Mouse (Mus musculus) midbrain, embryonic 12.5 days (tissue): Measurements from ENCODE around the gene Dll4. TPM values are rescaled to one million over a fixed set of nuclear protein-coding genes. Genes with fewer than 3 reads are reported as not detected.

Experiments
- ATAC-seq: fragments of 200-750 bp; cut with Nextera tagmentation; 2 replicates; pipeline ENCODE4 v1.8.0; 2017; ENCODE audit warnings: low read depth, moderate TSS enrichment, moderate library complexity; ENCODE audit not compliant: low FRiP score
- H3K27ac ChIP-seq: fragments of 300-500 bp; sonication (generic); replicated peaks from 2 replicates; pipeline ENCODE4 v1.5.1; 2016; ENCODE audit warnings: mild to moderate bottlenecking
- H3K27me3 ChIP-seq: fragments of 300-500 bp; sonication (generic); 2 replicates; pipeline ENCODE4 v1.6.1; 2016; ENCODE audit warnings: mild to moderate bottlenecking
- H3K36me3 ChIP-seq: fragments of 300-500 bp; sonication (generic); 2 replicates; pipeline ENCODE4 v1.6.1; 2016
- H3K4me1 ChIP-seq: fragments of 300-500 bp; sonication (generic); 2 replicates; pipeline ENCODE4 v1.6.1; 2016
- H3K4me2 ChIP-seq: fragments of 300-500 bp; sonication (generic); replicated peaks from 2 replicates; pipeline ENCODE4 v1.6.1; 2016; ENCODE audit warnings: mild to moderate bottlenecking, moderate library complexity
- H3K4me3 ChIP-seq: fragments of 300-500 bp; sonication (generic); 2 replicates; pipeline ENCODE4 v1.5.1; 2016; ENCODE audit warnings: mild to moderate bottlenecking
- H3K9ac ChIP-seq: fragments of 300-500 bp; sonication (generic); replicated peaks from 2 replicates; pipeline ENCODE4 v1.6.1; 2016; ENCODE audit warnings: mild to moderate bottlenecking, moderate library complexity
- H3K9me3 ChIP-seq: fragments of 300-500 bp; sonication (generic); 2 replicates; pipeline ENCODE4 v1.6.1; 2016; ENCODE audit warnings: mild to moderate bottlenecking
- WGBS: fragments of 180-500 bp; shearing (Covaris S2); methylation state at CpG from one replicate; pipeline ENCODE4 v1.1.7; 2016; 5-methylcytosine and 5-hydroxymethylcytosine counted together
- polyA plus RNA-seq: library from polyadenylated mRNA; unstranded; fragments of >200 nt; fragmentation: Nextera tagmentation; extraction: Ambion mirVana; gene quantifications from 2 replicates; pipeline ENCODE4 v1.2.1, GENCODE M21; 2016

Gene Dll4
- polyA plus RNA-seq, 1 experiment from 2014 or later: 4.4 TPM

- Histone ChIP-seq H3K4me3 (peak overlapping the region; percentile 70), H3K9me3 (no peaks in the 10 kb centered on the region), H3K27me3 (peaks cover 42% of the 10 kb centered on the region), H3K27ac (peak overlapping the region; percentile 73), H3K4me2 (peak overlapping the region; percentile 83), H3K9ac (peak overlapping the region; percentile 85), H3K36me3 (no peaks in the 10 kb centered on the region), H3K4me1 (peaks cover 6% of the 10 kb centered on the region)
- WGBS: 8% methylated on average over 51 of the region's 60 CpGs
- ATAC-seq: peak; percentile 88
These were observed 12.1 kb downstream of the Dll4 start for GRCm38 (mm10) chr2:119337425-119338265.

GRCm38 (mm10) chr2:119344537-119345138 lies 19.1 kb downstream of the Dll4 start:
- no peak overlapping the region for H3K9ac ChIP-seq
- no peak for ATAC-seq
- H3K27me3 ChIP-seq: peaks cover 5% of the 10 kb centered on the region
- no peaks in the 10 kb centered on the region for H3K9me3 ChIP-seq
- H3K4me2 ChIP-seq: no peak overlapping the region
- H3K36me3 ChIP-seq: no peaks in the 10 kb centered on the region
- 65% methylated on average over 6 of the region's 6 CpGs for WGBS
- H3K27ac ChIP-seq: no peak overlapping the region
- no peak overlapping the region for H3K4me3 ChIP-seq
- no peaks in the 10 kb centered on the region for H3K4me1 ChIP-seq

GRCm38 (mm10) chr2:119350555-119351486 lies 25.2 kb downstream of the Dll4 start, which contains the start of gene Chac1:
Chac1 (plus strand) TSS chr2:119351229.
- H3K4me3 ChIP-seq: peak within 1 kb of the TSS; percentile 55
- H3K4me2 ChIP-seq: peak within 1 kb of the TSS; percentile 76
- ATAC-seq: peak; percentile 93
- H3K9ac ChIP-seq: peak within 1 kb of the TSS; percentile 54
- no peaks in the 10 kb centered on the region for H3K9me3 ChIP-seq
- WGBS: 5% methylated on average over 58 of the region's 58 CpGs
- peaks cover 46% of the 10 kb centered on the region for H3K27me3 ChIP-seq
- H3K36me3 ChIP-seq: no peaks in the 10 kb centered on the region
- H3K4me1 ChIP-seq: peaks cover 13% of the 10 kb centered on the region
- no peak within 1 kb of the TSS for H3K27ac ChIP-seq

GRCm38 (mm10) chr2:119353707-119354106 lies 28.1 kb downstream of the Dll4 start:
- ATAC-seq: no peak
- no peaks in the 10 kb centered on the region for H3K36me3 ChIP-seq
- peaks cover 46% of the 10 kb centered on the region for H3K27me3 ChIP-seq
- H3K9me3 ChIP-seq: no peaks in the 10 kb centered on the region
- 86% methylated on average over 8 of the region's 8 CpGs for WGBS
- no peak overlapping the region for H3K27ac ChIP-seq
- no peak overlapping the region for H3K4me3 ChIP-seq
- peaks cover 13% of the 10 kb centered on the region for H3K4me1 ChIP-seq
- no peak overlapping the region for H3K9ac ChIP-seq
- H3K4me2 ChIP-seq: no peak overlapping the region

- H3K9me3 ChIP-seq: no peaks in the 10 kb centered on the region
- no peak overlapping the region for H3K27ac ChIP-seq
- peaks cover 37% of the 10 kb centered on the region for H3K27me3 ChIP-seq
- WGBS: 78% methylated on average over 3 of the region's 3 CpGs
- H3K4me1 ChIP-seq: peaks cover 12% of the 10 kb centered on the region
- no peak overlapping the region for H3K4me2 ChIP-seq
- no peak overlapping the region for H3K9ac ChIP-seq
- no peaks in the 10 kb centered on the region for H3K36me3 ChIP-seq
- no peak overlapping the region for H3K4me3 ChIP-seq
- ATAC-seq: no peak
These were observed 29.5 kb downstream of the Dll4 start for GRCm38 (mm10) chr2:119355089-119355488.

- H3K9ac ChIP-seq: no peak overlapping the region
- no peak for ATAC-seq
- H3K4me2 ChIP-seq: no peak overlapping the region
- WGBS: 28% methylated on average over 7 of the region's 7 CpGs
- H3K4me3 ChIP-seq: no peak overlapping the region
- H3K4me1 ChIP-seq: peaks cover 7% of the 10 kb centered on the region
- no peaks in the 10 kb centered on the region for H3K36me3 ChIP-seq
- peaks cover 31% of the 10 kb centered on the region for H3K27me3 ChIP-seq
- peaks cover 3% of the 10 kb centered on the region; the same call in 1 of the 2 replicates for H3K9me3 ChIP-seq
- no peak overlapping the region for H3K27ac ChIP-seq
These were observed 30.1 kb downstream of the Dll4 start for GRCm38 (mm10) chr2:119355651-119356050.

GRCm38 (mm10) chr2:119356310-119356709 lies 30.7 kb downstream of the Dll4 start:
- Histone ChIP-seq H3K4me1 (0 out of 2 replicates have a peak, but pooled peaks cover under 1% of the 10 kb centered on the region), H3K36me3 (no peaks in the 10 kb centered on the region), H3K27ac (no peak overlapping the region), H3K9me3 (peaks cover 10% of the 10 kb centered on the region; the same call in 1 of the 2 replicates), H3K9ac (no peak overlapping the region), H3K4me3 (no peak overlapping the region), H3K4me2 (no peak overlapping the region), H3K27me3 (peaks cover 24% of the 10 kb centered on the region)
- ATAC-seq: no peak

- Histone ChIP-seq H3K27me3 (peaks cover 19% of the 10 kb centered on the region), H3K4me2 (no peak overlapping the region)
- WGBS: 92% methylated on average over 5 of the region's 5 CpGs
These were observed 31.2 kb downstream of the Dll4 start for GRCm38 (mm10) chr2:119356805-119357204.

GRCm38 (mm10) chr2:119358249-119358648 lies 32.7 kb downstream of the Dll4 start:
- Histone ChIP-seq H3K9ac (no peak overlapping the region), H3K27me3 (0 out of 2 replicates have a peak, but pooled peaks cover 6% of the 10 kb centered on the region), H3K36me3 (no peaks in the 10 kb centered on the region), H3K4me3 (no peak overlapping the region), H3K27ac (no peak overlapping the region), H3K4me1 (no peaks in the 10 kb centered on the region), H3K9me3 (peaks cover 17% of the 10 kb centered on the region), H3K4me2 (no peak overlapping the region)
- 84% methylated on average over 6 of the region's 6 CpGs for WGBS
- no peak for ATAC-seq

More at GRCm38 (mm10) chr2:119356805-119357204, 31.2 kb downstream of the Dll4 start:
- no peak overlapping the region for H3K4me3 ChIP-seq
- H3K4me1 ChIP-seq: no peaks in the 10 kb centered on the region
- no peak for ATAC-seq
- no peak overlapping the region for H3K9ac ChIP-seq
- H3K36me3 ChIP-seq: no peaks in the 10 kb centered on the region
- H3K27ac ChIP-seq: no peak overlapping the region
- peaks cover 15% of the 10 kb centered on the region for H3K9me3 ChIP-seq

GRCm38 (mm10) chr2:119359721-119360291 lies 34.2 kb downstream of the Dll4 start:
- Histone ChIP-seq H3K9me3 (peaks cover 17% of the 10 kb centered on the region), H3K4me3 (no peak overlapping the region), H3K27ac (no peak overlapping the region), H3K27me3 (no peaks in the 10 kb centered on the region), H3K9ac (no peak overlapping the region), H3K36me3 (no peaks in the 10 kb centered on the region), H3K4me1 (no peaks in the 10 kb centered on the region), H3K4me2 (no peak overlapping the region)
- WGBS: 83% methylated on average over 2 of the region's 2 CpGs
- no peak for ATAC-seq

- Histone ChIP-seq H3K27ac (no peak overlapping the region), H3K4me3 (no peak overlapping the region), H3K4me2 (no peak overlapping the region), H3K27me3 (no peaks in the 10 kb centered on the region), H3K9ac (no peak overlapping the region), H3K9me3 (peaks cover 17% of the 10 kb centered on the region), H3K36me3 (peaks cover 5% of the 10 kb centered on the region; the same call in 1 of the 2 replicates), H3K4me1 (no peaks in the 10 kb centered on the region)
- WGBS: 87% methylated on average over 3 of the region's 3 CpGs
- ATAC-seq: no peak
These were observed 39.4 kb downstream of the Dll4 start for GRCm38 (mm10) chr2:119364969-119365368.
